Mouse (Mus musculus) embryonic fibroblast, embryonic 13.5 days (primary cell): ENCODE measurements around the gene Btbd1. TPM values are rescaled to one million over a fixed set of nuclear protein-coding genes. Genes with fewer than 3 reads are reported as not detected.
"Not testable (repeated sequence)": the region's sequence is repeated elsewhere in the genome, so short reads cannot be mapped to it uniquely, and the experiment has no call there.

Experiments used
- H3K27ac ChIP-seq: 2 replicates; pipeline ENCODE4 v1.5.1; 2012; ENCODE audit warnings: low read length, control low read depth, inconsistent platforms; ENCODE audit not compliant: insufficient read depth
- H3K4me1 ChIP-seq: 2 replicates; pipeline ENCODE4 v1.6.1; 2011; ENCODE audit warnings: low read length; ENCODE audit not compliant: control insufficient read depth, insufficient read depth
- H3K4me3 ChIP-seq: 2 replicates; pipeline ENCODE4 v1.5.1; 2011; ENCODE audit warnings: mild to moderate bottlenecking, control low read depth, low read length; ENCODE audit not compliant: insufficient read depth
- CTCF ChIP-seq: IDR thresholded peaks from 2 replicates; pipeline ENCODE4 v1.5.1; 2011; ENCODE audit warnings: mild to moderate bottlenecking, control low read depth, low read length, moderate library complexity, borderline replicate concordance; ENCODE audit not compliant: insufficient read depth
- POLR2A ChIP-seq: IDR thresholded peaks from 2 replicates; pipeline ENCODE4 v1.6.1; 2011; ENCODE audit warnings: low read depth, mild to moderate bottlenecking, control low read depth, low read length, moderate library complexity
- polyA plus RNA-seq: library from polyadenylated mRNA; stranded (reverse); fragments of >200 nt; gene quantifications from 2 replicates; pipeline ENCODE4 v1.2.4, GENCODE M21; 2011; ENCODE audit warnings: low read depth; ENCODE audit not compliant: missing spikeins, insufficient read length

Gene Btbd1
- polyA plus RNA-seq, 1 experiment = 134 TPM

GRCm38 (mm10) chr7:81840661-81841181, 11.5 kb upstream of the Btbd1 start:
- no peaks in the 10 kb centered on the region for H3K4me1 ChIP-seq
- no peak overlapping the region for H3K27ac ChIP-seq
- H3K4me3 ChIP-seq = no peak overlapping the region
- no peak for TF ChIP-seq POLR2A
- TF ChIP-seq CTCF = no peak

GRCm38 (mm10) chr7:81839746-81840145, 10.5 kb upstream of the Btbd1 start:
- Histone ChIP-seq H3K27ac (no peak overlapping the region), H3K4me3 (no peak overlapping the region), H3K4me1 (no peaks in the 10 kb centered on the region)
- TF ChIP-seq CTCF = no peak
- TF ChIP-seq POLR2A = no peak

GRCm38 (mm10) chr7:81837771-81838170, 8.5 kb upstream of the Btbd1 start:
- not testable (repeated sequence) for H3K27ac ChIP-seq, H3K4me1 ChIP-seq, H3K4me3 ChIP-seq

- TF ChIP-seq POLR2A (no peak), CTCF (no peak)
- H3K27ac ChIP-seq = no peak overlapping the region
- H3K4me3 ChIP-seq = no peak overlapping the region
- no peaks in the 10 kb centered on the region for H3K4me1 ChIP-seq
Observed at GRCm38 (mm10) chr7:81835430-81835829, 6.2 kb upstream of the Btbd1 start.

GRCm38 (mm10) chr7:81834847-81835246, 5.6 kb upstream of the Btbd1 start:
- no peaks in the 10 kb centered on the region for H3K4me1 ChIP-seq
- TF ChIP-seq POLR2A (no peak), CTCF (no peak)
- no peak overlapping the region for H3K4me3 ChIP-seq
- no peak overlapping the region for H3K27ac ChIP-seq

GRCm38 (mm10) chr7:81828681-81829378, 401 bp downstream of the Btbd1 start:
- Histone ChIP-seq H3K4me3 (peak overlapping the region; percentile 84), H3K4me1 (peaks cover 7% of the 10 kb centered on the region; the same call in 1 of the 2 replicates), H3K27ac (peak overlapping the region; percentile 44)
- TF ChIP-seq CTCF (no peak), POLR2A (no peak)

GRCm38 (mm10) chr7:81827806-81828667, 1.2 kb downstream of the Btbd1 start:
- Histone ChIP-seq H3K4me1 (peaks cover 7% of the 10 kb centered on the region; the same call in 1 of the 2 replicates), H3K4me3 (peak overlapping the region; percentile 84), H3K27ac (peak overlapping the region; percentile 44)
- TF ChIP-seq CTCF (no peak), POLR2A (no peak)

GRCm38 (mm10) chr7:81825381-81825780, 3.9 kb downstream of the Btbd1 start:
- TF ChIP-seq CTCF (no peak), POLR2A (no peak)
- Histone ChIP-seq H3K4me3 (no peak overlapping the region), H3K4me1 (peaks cover 7% of the 10 kb centered on the region; the same call in 1 of the 2 replicates), H3K27ac (no peak overlapping the region)

GRCm38 (mm10) chr7:81824906-81825305, 4.3 kb downstream of the Btbd1 start:
- H3K27ac ChIP-seq = no peak overlapping the region
- TF ChIP-seq CTCF (no peak), POLR2A (no peak)
- H3K4me1 ChIP-seq = peaks cover 7% of the 10 kb centered on the region; the same call in 1 of the 2 replicates
- no peak overlapping the region for H3K4me3 ChIP-seq

GRCm38 (mm10) chr7:81806067-81806466, 23.2 kb downstream of the Btbd1 start:
- H3K27ac ChIP-seq = no peak overlapping the region

More at GRCm38 (mm10) chr7:81806067-81806466, 23.2 kb downstream of the Btbd1 start:
- TF ChIP-seq CTCF (no peak), POLR2A (no peak)
- Histone ChIP-seq H3K4me3 (no peak overlapping the region), H3K4me1 (no peaks in the 10 kb centered on the region)
